Mouse (Mus musculus): Measurements from ENCODE around the gene Nln.

- no peak for TF ChIP-seq POLR2A (IDR thresholded peaks at IDR 0.05; ENCODE audit: control insufficient read depth, extremely low read depth, insufficient read depth, low read length, poor library complexity)
- TF ChIP-seq CTCF (IDR thresholded peaks at IDR 0.05; ENCODE audit: borderline replicate concordance, control insufficient read depth, extremely low read depth, insufficient read depth, low read length, poor library complexity): no peak
These were observed 95.4 kb downstream of the Nln start for GRCm38 (mm10) chr13:104014038-104014437.

All from thymus, adult 2 months (tissue).